Mouse (Mus musculus): ENCODE data around the gene Eef1akmt2. TPM values are rescaled to one million over a fixed set of nuclear protein-coding genes. Genes with fewer than 3 reads are reported as not detected.

The Eef1akmt2 gene
- 1.1 and 1.7 TPM in 2 replicates for polyA plus RNA-seq (2012; rRNA removed; ENCODE audit: low replicate concordance)

GRCm38 (mm10) chr7:132852173-132852844 is at the start of gene Eef1akmt2:
TSS of gene Eef1akmt2 (minus strand) at chr7:132852673.

DNA sequence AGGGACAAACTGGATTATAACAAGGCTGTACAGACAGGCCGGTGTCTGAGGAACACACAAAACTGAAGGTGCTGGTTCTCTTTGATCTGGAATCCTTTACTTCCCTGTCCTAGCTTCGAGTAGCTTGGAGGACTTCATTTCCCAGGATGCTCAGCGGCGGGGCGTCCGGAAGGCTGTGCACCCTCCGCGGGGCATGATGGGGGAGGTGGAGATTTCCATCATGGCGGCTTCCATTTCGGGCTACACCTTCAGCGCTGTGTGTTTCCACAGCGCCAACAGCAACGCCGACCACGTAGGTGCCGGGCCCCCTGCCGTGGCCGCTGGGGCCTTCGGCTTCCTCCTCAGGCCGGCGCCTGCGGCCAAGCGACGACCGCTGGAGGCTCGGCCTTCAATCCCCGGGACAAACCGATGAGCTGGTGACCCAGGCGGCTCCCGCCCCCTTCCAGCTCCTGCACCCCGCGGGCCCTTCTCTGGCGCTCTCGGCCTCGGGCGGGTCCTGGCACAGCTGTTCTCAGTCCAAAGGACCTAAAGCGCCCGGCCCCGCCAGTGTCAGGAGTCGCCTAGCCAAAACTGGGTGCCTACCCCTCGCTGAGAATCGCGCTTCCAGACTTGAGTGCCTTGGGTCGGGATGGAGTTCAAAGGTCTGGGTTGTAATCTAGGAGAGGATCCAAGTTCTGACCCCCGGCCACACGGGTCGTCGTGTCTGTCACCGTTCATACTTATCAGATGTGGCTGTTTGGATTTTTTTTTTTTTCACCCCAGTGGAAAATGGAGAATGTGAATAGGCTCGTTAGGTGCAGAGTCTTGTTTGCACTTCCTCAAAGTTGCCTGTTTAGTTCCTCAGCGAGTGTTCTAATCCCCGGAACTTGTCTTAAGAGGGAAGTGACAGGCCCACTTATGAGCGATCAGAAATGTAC is 6.8 kb upstream of the Eef1akmt2 start, which contains the start of gene Abraxas2:
TSS of gene Abraxas2 (plus strand) at position 184 of the 917 bp plus-strand sequence.

DNA sequence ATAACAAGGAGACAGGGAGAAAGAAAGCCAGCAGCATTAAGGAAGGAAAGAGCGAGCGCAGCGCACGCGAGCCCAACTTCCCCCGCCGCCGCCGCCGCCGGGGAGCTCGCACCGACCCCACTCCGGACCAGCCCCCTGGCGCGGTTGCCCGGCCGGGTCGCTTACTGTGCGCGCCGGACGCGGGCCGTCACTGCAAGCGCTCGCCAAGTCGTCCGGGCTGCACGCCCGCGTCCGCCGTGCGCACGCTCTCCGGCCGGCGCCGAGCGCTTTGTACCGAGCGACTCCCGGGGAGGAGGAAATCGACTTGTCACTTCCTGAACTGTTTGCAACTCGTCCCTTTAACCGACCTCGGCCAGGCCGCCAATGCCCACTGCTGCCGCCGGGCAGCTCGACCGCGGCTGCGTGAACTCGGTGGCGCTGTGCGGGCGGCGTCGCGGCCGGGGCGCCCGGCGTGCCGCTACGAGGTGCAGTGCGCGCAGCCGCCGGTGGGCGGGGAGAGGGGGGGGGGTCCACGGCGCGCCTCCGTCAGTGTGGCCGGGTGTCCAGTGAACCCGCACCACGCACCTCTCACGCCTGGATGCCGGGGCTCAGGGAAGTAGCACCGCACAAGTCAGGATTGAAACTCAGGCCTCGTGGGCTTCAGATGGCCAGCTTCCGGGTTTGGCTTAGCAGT is 38.9 kb downstream of the Eef1akmt2 start, which contains the start of gene Fam53b:
TSS of gene Fam53b (minus strand) at position 471 of the 673 bp plus-strand sequence.

Other genes starting within 250 kb of the Eef1akmt2 start
- 17.6 and 38.0 TPM in 2 replicates for gene Lhpp, start 242.0 kb downstream of the Eef1akmt2 start, polyA plus RNA-seq (2012; rRNA removed; ENCODE audit: low replicate concordance)
- gene Fam53b, start 38.8 kb downstream of the Eef1akmt2 start, polyA plus RNA-seq (2012; rRNA removed; ENCODE audit: low replicate concordance) = 45.3 and 56.3 TPM in 2 replicates
- gene Abraxas2, start 6.6 kb upstream of the Eef1akmt2 start, polyA plus RNA-seq (2012; rRNA removed; ENCODE audit: low replicate concordance) = 4.8 and 5.2 TPM in 2 replicates
- gene Zranb1, start 78.5 kb upstream of the Eef1akmt2 start, polyA plus RNA-seq (2012; rRNA removed; ENCODE audit: low replicate concordance) = 1.6 and 1.7 TPM in 2 replicates